Mouse (Mus musculus): ENCODE measurements at regions not wholly inside any gene's neighbourhood (a gene's known extent, or its start where the extent isn't known, plus 50 kb on each side); places are given as distances from the start of the nearest gene placed in this dataset.

- TF ChIP-seq CTCF (IDR thresholded peaks at IDR 0.05; ENCODE audit: low read depth) (no peak), EP300 (IDR thresholded peaks at IDR 0.05; ENCODE audit: low read depth) (no peak)
Observed at GRCm38 (mm10) chr10:117543696-117543950, 85.7 kb upstream of the Cpm start.
